Mouse (Mus musculus): ENCODE measurements around the gene Myh3.

DNA sequence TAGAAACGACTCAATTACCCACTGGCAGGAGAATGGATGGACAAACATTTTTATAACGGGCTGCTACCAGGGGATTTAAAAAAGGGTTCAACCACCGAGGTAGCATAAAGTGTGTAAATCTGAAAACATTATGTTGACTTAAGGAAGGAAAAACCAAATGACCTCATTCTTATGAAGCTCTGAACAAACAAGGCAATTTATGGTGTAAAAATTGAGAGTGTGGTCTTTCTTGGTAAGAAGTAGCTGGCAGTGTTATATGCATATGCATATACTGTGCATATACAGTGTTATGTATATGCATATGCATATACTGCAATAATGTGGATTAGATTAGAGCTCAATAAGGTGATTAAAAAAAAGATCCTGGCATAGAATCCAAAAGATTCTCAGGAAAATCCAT lies 73.1 kb downstream of the Myh3 start:
- TF ChIP-seq FLI1 (IDR thresholded peaks at IDR 0.05; ENCODE audit: low read length) (no peak), GATA1 (IDR thresholded peaks at IDR 0.05; ENCODE audit: borderline replicate concordance, low read length) (no peak)

All from megakaryocyte, embryonic 14.5 days (primary cell).